Mouse (Mus musculus): ENCODE results near the gene Dnaic1.
A peak's percentile ranks its signal among the peaks of the same experiment; 100 is the strongest.

The Dnaic1 gene

DNA sequence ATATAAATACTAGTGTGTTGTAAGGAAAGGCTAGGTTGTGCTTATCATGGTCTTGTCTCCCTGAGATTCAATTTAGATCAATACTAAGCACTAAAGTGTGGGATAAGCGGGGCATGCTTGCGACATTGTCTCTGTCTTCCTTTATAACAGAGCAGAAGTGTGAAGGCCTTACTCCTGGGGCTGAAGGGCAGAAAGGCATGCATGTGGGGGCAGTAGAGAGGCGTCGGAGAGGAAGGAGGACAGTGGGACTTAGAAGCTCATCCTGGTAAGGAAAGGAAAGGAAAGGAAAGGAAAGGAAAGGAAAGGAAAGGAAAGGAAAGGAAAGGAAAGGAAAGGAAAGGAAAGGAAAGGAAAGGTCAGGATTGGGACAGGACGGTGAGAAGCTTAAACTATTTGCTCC, 1.9 kb downstream of the Dnaic1 start:
- DNase-seq (ENCODE audit: low read depth, low spot score), result no peak

DNA sequence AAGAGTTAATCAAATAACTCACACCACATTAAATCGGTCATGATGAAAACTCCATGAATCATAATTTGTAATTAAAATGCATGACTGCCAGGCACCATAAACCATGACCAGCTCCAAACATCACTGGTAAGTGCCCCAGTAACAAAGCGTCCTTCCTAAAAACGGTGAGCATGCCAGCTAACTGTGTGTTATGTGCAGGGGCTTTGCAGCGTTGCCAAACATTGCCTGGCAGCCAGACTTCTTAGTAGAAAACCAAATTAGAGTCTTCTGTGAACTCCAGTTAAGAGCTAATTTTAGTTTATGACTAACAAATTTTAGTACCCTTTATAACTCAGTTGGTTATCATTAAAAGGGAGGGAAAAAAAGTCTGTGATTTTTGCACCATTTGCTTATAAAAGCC, 3.9 kb downstream of the Dnaic1 start:
- no peak for DNase-seq (ENCODE audit: low read depth, low spot score)

DNA sequence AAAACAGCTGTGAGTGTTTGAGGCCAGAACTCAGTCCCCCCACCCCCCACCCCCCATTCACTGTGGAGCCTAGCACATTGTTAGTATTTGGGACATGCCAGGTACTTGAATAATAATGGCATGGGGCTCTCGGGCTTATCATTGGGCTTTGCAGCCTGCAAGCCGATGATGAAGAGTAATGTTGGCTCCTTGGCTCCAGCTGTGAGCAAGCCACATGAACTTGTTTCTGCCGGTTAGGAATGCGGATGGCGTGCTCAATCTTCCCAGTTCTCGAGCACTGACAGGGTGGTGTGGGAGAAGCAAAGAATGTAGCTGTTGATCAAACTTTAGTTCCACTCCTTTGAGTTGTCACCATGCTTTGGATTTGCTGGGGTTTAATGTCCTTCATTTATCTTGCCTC, 6.3 kb downstream of the Dnaic1 start:
- peak; percentile 41 for DNase-seq (ENCODE audit: low read depth, low spot score)

DNA sequence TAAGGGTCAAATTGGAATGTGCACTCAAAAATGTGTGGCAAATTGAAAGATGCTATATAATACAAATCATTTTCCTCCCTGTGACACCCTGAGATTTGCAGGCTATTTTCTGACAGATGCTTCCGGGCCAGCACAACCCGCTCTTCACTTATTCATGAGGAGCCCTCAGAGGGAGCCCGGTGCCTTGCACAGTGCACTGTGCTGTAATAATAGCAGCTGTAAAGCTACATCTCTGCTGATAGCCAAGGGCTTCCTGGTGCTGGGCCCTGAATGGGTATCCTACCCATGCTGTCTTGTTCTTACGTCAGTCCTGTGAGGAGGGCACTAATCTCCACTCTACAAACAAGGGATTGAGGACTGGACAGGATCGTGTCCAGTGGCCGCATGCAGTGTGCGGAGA, 13.8 kb downstream of the Dnaic1 start:
- DNase-seq (ENCODE audit: low read depth, low spot score), result no peak

DNA sequence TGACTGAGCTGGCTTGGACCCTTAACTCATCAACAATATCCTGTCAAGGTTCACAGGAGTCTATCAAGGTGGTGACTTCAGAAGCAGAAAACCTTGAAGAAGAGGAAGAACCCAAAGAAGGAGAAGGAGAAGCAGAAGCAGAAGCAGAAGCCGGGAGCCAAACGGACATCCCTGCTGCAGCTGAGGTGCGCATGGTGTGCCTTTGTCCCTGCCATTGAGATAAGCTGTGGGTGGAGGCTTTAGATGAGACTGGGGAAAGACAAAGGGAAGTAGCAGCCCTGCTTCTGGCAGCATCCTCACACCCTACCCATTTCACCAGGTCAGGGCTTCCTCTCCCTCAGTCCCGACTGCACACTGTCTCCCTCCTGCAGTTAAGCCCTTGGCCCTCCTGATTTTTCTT, 33.2 kb downstream of the Dnaic1 start:
- DNase-seq (ENCODE audit: low read depth, low spot score), result no peak

DNA sequence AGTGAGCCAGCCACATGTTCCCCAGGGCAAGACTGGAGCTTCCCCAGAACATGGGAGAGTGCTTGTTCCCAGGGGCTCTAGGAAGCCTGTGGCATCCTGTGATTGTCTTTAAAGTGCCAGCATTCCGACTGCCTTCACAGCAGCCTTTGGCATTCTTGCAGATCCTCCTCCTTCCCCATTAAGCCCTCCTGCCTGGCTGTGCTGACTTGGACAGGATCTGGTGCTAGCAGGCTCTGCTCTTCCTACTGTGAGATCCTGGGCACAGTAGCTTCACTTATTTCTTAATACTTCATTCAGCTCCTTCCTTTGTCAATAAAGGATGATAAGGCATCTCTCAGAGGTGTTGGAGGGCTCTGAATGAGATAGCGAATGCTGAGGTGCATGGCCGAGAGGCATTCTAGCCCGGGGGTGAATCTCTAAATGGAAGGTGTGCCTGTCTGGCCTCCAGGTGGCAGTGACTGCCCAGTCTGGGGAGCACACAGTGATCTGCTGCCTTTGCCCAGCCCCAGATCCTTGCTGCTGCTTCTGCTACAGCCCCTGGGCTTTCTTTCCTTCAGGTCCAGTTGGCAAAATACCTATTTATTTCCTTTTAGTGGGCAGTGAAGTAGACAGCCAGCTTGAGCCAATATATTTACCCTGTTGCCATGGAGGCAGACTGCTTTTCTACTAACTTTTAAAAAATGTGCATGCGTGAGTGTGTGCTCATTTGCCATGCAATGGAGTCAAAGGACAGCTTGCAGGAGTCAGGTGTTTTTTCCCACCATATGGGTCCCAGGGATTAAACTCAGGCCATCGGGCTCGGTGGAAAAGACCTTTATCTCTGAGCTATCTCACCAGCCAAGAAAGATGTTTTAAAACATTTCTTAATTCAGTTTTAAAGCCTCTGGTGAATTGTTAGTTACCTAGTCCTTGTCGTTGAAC, 35.2 kb downstream of the Dnaic1 start:
- no peak for DNase-seq (ENCODE audit: low read depth, low spot score)

DNA sequence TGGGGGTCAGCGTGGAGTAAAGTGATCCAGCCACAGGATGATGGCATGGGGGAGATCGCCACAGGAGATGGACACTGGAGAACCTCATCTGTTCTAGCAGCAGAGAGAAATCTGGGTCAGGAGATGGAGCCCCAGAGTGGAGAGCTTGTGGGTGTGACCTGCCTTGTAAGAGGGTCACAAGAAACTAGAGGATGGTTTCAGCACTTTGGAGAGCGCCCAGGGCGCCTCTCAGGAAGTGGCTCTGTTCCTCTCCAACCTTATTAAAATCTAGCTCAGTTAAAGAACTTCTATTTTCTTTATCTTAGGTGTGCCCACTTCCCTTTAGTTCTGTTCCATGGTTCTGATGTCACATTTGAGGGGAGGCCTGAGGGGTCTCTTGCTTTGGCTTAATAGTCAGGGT, 37.2 kb downstream of the Dnaic1 start:
- DNase-seq (ENCODE audit: low read depth, low spot score), result peak; percentile 72

DNA sequence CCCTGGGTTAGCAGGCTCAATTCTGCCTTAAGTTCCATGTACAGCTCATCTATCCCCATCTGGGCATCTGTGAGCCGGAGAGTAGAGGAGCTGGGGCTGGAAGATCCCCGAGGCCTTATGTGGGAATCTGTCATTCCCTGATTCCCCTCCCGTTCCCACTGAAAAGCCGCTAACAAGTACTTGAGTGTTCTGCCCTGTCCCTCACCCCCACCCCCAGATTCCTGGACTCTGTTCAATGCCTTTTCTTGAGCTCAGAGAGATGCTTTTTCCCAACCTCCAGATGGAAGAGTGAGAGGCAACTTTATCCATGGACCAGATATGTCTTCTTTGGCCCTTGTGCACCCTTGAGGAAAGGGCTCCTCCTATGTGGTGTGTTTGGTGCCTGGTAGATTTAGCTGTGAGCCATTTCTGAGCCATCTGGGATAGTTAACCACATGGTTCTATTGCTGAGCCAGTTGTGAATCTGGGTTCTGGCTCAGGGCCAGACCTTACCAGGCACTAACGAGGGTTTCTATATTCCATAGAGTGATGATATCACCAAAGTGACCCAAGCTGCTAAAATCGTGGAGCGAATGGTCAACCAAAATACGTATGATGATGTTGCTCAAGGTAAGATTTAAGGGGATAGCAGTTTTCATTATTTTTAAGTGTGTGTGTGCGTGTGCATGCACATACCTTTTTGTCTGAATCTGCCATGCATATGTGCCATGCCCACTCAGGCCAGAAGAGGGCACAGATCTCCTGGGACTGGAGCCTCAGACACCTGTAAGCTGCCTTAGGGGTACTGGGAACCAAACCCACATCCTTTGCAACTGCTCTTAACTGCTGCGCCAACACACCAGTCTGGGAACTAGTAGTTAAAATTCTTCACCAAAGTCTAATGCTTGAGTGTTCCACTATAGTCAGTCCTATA, 40.4 kb downstream of the Dnaic1 start:
- DNase-seq (ENCODE audit: low read depth, low spot score), result no peak

DNA sequence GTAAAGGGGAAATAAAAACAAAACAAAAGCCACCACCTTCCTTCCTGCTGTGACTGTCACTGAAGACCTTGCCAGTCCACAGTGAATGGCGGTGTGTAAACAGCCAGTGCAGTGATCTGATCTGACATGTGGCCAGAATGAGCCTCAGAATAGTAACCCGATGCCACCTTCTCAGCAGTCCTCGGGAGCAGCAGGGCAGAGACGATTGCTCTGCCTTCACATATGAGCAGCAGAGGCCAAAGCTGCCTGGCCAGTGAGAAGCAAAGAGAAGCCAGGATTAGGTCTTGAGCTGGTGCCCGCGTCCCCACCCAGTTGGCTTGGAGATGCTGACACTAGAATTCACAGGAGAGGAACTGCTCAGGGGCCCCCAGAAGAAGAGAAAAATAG, 41.0 kb downstream of the Dnaic1 start:
- DNase-seq (ENCODE audit: low read depth, low spot score), result no peak

DNA sequence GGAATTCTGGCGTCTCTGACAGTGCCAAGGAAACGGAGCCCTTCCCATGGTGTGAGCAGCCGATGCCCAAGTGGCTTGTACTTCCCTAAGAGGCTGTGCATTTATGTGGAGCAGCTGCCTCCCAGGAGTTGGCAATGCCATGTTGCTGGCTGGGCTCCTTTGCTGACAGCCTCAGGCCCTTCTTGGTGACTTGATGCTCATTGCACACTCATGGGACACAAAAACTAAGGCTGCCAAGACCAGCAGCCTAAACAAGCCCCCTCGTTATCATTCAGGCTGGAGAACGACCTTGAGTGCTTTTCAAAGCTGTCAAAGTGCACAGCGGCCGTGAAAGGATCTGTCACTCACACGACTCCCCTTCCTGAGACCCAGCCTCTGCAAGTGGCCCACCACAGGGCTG, 42.6 kb downstream of the Dnaic1 start:
- DNase-seq (ENCODE audit: low read depth, low spot score), result no peak

DNA sequence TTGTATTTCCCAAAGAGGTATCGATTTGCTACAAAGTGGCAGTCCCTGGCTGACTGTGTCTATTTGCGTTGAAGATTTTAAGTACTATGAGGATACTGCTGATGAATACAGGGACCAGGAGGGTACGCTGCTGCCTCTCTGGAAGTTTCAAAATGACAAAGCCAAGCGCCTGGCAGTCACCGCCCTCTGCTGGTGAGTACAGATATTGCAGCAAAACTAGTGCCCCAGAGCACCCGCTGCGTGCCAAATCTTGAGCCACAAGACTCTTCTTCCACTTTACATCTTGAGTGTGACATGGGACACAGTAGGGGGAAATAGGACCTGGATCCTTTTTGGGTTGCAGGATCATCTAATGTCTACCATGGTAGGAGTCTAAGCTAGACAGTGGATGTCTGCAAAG, 44.6 kb downstream of the Dnaic1 start:
- peak; percentile 63 for DNase-seq (ENCODE audit: low read depth, low spot score)

DNA sequence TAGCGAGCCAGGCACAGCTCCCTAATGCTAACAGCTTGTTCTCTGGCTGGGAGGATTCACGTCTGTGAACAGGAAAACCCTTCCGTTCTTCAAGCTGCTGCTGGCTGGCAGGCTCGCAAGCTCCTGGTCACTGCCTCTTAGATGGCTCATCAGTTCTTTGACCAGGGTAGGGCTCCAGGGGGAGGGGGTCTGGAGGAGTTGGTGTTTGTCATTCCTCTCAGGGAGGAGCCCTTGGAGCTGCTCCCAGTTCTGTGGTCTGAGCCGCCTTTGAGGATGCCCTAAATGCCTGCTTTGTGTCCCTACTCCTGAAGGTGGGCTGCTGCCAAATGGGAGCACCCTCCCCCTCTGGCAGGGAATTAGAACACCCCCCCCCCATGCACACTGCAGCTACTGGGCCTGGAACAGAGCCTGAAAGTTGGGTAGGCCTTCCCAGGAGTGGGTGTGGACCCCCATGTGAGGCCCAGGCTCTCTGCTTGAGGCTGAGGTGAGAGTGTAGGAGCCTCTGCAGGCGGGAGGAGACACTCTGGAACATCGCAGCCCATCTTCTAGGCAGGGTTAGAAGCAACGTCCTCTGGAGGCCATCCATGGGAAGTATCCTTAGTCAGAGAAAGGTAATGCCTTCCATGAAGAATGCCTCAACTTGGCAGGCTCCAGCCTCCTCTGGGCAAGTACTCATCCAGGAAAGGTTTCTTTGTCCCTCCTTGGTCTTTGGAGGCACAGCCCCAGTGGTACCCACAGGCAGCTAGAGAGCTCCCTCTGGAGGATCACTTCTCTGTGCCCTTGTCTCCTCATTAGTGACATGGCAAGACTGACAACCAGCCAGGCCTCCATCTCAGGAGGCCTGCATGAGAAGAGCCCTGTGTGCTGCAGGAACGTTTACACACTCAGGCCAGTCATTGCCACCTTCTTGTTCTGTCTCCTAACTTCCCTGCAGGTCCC, 46.4 kb downstream of the Dnaic1 start:
- DNase-seq (ENCODE audit: low read depth, low spot score), result no peak

DNA sequence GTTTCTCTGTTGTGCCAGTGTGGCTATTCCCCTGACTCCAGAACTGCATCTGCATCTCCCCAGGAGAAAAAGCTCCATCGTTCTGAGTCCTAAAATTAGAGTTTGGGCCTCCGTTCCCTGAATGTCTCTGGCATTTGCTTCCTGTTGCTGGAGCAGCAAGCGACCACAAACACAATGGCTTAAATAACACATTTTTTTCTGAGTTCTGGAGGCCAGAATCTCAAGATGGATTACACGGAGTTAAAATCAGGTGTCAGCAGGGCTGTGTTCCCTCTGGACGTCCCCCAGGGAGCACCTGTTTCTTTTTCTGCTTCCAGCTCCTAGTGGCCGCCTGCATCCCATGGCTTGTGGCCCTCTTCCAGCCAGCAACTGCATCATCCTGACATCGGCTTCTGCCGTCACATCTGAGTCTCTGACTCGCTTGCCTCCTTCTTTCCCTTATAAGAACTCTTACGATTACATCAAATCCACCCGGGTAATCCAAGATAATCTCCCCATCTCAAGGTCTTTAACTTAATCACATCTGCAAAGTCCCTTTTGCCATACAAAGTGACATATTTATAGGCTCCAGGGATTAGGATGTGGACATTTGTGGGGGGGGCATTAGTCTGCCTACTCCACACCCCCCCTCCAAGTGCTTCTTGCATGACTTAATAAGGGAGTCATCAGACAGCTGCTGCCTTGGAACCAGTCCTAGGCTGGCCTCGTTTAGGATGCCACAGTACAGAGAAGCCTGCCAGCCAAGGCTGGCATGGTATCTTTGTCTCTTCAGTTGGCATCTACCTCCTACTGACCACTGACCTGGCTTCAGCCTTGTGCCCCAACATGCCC, 49.6 kb downstream of the Dnaic1 start:
- no peak for DNase-seq (ENCODE audit: low read depth, low spot score)

DNA sequence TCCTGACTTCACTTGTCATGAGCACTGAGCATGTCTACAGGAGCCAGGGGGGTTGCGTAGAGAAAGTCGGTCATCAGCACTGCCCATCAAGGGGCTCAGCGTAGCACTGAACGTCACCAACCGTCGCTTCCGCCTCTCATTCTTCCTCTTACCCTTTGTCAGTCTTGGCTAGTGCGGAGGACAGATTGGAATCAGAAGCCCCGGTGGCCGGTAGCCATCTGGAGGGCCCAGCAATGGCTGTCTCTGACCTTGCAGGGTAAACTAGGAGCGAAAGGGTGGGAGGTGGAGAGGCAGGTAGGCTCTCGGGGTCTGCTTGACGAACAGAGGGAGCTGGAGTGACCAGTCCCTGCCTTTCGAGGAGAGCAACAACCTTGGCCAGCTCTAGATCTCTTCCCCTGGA, 52.5 kb downstream of the Dnaic1 start:
- DNase-seq (ENCODE audit: low read depth, low spot score), result no peak

DNA sequence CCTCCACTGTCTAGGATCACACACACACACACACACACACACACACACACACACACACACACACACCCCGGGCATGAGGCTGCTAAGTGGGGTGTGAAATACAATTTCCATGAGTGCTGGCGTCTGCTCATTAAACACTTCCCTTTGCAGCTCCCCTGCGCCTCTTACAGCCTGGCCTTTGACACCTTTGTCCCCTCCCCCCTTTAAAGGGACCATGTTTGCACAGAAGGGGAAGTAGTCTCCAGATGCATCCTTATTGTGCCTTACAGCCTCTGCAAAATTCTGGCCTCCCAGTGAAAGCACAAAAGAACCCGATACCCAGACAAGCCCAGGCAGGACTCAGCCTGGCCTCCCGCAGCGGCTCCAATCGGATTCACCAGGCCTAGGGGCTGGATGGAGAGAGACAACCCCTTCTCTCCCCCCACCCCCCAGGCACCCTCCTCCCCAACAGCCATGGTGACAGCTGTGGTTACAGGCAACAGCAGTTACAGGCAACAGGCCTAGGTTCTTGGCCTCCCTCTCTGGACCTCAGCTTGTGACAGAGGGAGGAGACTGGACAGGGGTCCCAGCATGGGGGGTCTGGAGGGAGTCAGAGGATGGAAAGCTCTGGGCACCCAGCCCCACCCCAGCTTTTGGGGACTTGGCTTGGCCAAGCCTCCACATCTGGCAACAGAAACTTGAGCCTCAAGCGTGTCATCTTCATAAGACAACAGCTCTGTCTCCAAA, 58.8 kb downstream of the Dnaic1 start:
- peak; percentile 51 for DNase-seq (ENCODE audit: low read depth, low spot score)

DNA sequence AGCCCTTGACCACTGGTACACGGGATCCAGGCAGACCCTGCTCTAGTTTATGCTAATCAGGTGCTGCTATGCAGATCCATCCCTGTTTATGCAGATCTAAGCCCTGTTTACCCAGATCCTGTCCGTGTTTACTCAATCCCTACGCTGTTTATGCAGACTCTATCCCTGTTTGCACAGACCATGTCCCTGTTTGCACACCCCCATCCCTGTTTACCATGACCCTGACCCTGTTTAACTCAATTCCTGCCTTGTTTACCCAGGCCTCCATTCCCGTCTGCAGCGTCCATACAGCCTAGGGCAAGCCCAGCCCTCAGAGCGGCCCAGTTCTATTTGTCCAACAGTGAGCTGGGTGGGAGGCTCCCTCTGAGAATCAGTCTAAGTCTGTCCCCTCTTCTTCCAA, 60.6 kb downstream of the Dnaic1 start:
- DNase-seq (ENCODE audit: low read depth, low spot score), result no peak

DNA sequence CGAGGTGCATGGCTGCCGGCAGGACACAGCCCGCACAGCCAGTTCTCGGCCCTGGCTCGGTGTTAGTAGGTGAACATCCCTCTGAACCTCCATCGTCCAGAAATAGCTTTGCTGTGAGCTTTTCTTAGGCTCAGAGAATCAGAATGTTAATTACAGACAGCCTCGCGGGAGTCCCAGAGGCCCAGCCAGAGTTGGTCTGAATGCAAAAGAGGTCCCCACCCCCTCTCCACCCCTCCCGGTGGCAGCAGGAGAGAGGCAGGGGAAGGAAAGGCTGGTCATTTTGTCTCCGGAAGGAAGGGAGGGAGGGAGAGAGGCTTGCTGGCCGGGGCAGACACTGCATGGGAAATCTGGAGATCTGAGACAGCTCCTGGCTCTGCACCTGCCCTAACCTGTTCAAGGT, 61.8 kb downstream of the Dnaic1 start:
- no peak for DNase-seq (ENCODE audit: low read depth, low spot score)

DNA sequence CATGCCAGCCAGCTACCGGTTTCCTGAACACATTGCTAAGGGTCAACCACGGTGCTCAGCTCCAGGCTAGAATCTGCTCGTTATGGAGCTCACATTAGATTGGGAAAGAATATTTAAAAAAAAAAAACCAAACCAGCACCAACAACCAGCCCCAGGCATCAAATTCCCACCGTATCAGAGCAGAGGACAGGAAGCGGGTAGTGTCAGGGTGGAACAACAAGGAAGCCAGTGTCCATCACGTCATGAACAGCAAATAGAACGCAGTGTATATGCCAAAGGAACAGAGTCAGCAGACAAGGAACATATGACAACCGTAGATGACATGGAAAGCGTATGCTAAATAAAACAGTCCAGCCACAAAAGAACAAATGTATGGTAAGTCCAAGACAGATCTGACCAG, 63.4 kb downstream of the Dnaic1 start:
- no peak for DNase-seq (ENCODE audit: low read depth, low spot score)

DNA sequence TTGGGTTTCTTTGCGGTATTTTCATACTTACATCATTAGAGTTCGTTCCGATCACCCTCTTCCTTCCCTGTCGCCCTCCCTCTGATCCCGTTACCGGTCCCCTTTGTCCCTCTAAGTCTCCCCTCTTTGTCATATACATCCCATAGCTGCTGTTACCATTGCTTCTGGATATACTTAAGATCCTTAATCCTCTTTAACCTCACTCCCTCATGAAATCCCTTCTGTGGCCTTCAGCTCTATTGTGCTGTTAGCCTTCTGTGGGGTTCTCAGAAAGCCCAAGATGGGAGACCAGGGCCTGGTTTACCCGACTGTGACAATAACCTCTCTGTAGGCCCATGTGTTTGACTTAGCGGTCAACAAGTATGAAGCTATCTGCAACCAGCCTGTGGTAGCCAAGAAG, 65.1 kb downstream of the Dnaic1 start:
- no peak for DNase-seq (ENCODE audit: low read depth, low spot score)

DNA sequence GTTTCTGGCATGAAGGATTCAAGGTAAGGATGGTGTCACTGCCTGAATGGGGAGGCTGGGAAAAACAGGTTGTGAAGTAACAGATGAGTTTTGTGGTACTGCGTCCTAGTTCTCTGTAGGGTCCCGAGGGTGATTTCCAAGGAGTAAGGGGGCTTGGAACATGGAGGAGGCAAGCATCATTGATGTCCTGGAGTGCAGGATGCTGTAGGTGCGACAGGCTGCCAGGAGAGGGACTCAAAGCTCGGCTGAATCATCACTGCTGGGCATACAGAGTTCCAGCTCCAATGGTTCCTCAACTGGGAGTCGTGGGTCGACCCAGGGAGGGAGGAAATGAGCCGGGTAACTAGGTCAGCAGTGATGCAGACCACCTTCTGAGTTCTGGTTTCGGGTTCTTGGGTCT, 65.6 kb downstream of the Dnaic1 start:
- no peak for DNase-seq (ENCODE audit: low read depth, low spot score)
